Mouse (Mus musculus) liver (tissue): ENCODE measurements around the gene Lgi1.

Experiments
- DNase-seq: peaks from one replicate; pipeline ENCODE4 v3.0.0-alpha.2; 2020; ENCODE audit warnings: mixed read lengths

The Lgi1 gene

DNA sequence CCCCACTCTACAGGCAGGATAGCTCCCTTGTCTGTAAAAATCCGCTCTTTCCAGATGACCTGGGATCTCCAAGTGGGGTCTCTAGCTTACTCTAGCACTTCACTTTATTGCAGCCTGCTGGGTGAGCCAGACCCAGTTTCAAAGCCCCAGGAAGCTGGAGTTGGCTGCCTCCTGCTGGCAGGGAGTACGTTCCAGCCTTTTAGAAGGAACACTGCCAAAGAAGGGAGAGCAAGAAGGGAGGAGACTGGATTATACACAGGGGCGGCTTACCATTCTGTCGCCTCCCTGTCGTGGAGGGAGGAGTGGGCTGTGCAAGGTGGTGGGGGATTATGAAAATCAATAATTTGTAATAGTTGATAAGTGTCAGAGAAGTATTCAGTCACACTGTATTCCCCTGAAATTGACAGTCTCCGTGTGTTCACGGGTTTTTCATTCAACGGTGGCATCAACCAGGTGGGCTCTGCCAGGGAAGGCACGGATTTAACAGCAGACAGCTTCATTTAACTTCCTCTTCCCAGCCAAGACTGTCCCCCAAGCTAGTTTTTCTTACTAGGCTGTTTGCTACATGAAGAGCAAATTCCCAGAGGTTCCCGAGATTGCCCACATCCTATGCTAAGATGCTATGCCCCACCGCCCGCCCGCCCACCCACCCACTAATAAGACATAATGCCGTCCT is 369 bp upstream of the Lgi1 start:
- no peak for DNase-seq

- no peak for DNase-seq
Measured at GRCm38 (mm10) chr19:38265767-38266166, 1.4 kb downstream of the Lgi1 start.

DNA sequence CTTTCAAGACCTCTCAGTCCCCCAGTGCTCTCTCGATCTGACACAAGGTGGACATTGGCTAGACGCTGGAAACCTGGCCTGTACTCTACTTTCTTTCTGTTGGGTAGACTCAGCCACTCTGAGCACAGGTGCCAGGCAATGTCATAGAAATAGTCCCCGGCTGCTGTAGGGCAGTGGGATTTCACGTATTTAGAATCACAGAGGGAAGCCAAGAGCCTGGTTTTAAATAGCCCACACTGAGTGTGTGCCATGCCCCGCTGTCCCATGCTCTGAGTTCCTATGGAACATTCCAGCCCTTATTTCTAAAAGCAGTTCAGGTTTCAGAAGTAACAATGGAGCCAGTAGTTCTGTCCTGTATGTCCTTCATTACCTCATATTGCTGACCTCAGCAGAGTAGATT is 3.1 kb downstream of the Lgi1 start:
- DNase-seq = no peak

- DNase-seq = no peak
Measured at GRCm38 (mm10) chr19:38271071-38271470, 6.7 kb downstream of the Lgi1 start.

DNA sequence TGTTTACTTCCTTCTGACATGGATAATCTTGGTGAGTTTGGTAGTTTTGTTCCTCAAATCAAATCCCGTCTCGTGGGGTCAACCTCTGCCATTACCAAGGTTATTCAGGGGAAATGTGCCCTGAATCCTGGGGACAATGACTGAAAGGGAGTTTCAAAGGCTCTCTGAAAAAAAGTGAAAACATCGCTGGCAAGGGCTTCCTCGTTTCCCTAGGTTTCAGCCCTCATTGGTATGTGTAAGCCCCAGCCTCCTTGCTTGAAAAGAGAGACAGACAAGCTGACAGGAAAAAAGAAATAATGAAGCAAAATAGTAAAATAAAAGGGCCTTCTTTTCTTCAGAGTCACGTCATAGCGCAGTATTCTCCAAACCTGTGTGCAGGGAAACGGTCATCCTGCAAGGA is 9.5 kb downstream of the Lgi1 start:
- no peak for DNase-seq

DNA sequence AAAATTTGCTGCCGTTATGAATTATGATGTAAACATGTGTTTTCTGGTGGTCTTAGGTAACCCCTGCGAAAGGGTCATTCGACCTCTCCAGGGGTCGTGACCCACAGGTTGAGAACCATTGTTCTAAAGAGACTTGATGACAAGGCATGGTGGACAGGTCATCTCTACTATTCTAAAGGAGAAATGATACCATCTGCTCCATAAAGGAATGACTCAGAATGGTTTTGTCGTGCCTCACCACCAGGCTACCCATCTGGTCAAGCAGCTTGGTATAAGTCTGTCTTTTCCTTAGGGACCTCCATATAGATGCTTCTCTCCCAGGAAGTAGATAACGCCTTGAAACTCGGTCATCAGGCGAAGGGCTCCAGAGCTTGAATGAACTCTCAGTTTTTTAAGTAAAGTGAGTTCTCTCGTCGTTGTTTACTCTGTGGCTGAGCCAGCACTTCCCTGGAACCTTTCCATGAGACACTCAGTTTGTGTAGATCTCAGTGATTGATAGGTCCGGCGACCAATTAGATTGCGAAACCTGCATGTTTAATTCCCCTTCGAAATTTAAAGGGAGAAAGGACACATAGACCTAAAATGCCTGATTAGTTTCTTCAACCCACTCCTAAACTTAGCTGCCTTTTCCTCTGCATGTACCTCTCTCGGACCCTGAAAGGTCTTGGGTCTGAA is 10.5 kb downstream of the Lgi1 start:
- no peak for DNase-seq

DNA sequence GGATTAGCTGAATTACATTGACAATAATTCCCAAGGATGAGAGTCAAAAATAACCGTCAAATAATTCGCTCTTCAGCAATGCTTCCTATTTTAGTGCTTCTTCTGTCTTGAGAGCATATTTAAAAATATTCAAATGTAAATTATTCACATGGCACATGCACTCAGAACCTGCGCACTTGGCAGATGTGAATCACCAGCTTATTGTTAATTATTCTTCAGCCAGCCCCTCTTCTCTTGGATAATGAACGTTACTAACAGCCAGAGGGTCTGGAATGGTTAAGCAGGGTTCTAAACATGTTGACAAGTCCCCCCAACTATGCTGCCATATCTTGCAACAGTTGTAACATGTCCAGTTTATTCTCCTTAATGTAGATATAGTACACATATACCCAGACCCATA is 11.9 kb downstream of the Lgi1 start:
- DNase-seq = no peak

DNA sequence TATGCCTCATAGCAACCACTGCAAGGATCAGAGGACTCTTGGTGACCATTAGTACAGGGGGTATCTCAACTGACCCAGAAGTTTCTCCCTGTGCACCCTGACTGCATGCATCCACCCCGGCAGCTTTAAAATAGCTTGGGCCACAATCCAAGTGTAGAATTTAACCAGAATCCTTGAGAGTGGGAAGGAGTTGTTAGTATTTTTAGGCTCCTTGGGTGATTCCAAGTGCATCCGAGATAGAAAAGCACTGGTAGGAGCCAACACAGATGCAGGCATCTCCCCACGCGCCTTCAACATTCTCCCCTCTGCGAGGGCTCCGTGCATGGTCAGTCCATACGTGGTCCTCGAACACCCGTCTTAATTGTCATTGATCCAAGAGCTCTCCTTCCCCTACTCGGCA is 15.9 kb downstream of the Lgi1 start:
- no peak for DNase-seq

- DNase-seq = no peak
Measured at GRCm38 (mm10) chr19:38282407-38282806, 18.1 kb downstream of the Lgi1 start.

DNA sequence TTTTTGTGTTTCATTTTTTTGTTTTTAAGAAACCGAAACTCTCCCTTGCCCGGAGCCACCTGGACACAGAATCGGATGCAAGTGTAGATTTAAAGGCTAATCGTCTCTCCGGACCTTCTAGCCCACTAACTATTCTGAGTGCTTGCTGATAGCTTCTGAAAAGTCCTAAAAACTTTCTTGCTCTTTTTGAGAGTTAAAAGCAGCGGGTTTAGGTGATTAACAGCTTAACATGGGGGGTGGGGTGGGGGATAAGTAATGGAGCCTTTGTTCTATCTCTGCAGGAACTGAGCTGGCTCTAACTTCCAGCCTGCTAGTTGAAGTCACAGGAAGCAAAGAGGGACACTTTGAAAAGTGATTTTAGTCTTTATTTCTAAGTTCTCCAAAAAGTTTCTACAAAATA is 24.2 kb downstream of the Lgi1 start:
- DNase-seq = no peak

- DNase-seq = no peak
Measured at GRCm38 (mm10) chr19:38291432-38291831, 27.1 kb downstream of the Lgi1 start.

DNA sequence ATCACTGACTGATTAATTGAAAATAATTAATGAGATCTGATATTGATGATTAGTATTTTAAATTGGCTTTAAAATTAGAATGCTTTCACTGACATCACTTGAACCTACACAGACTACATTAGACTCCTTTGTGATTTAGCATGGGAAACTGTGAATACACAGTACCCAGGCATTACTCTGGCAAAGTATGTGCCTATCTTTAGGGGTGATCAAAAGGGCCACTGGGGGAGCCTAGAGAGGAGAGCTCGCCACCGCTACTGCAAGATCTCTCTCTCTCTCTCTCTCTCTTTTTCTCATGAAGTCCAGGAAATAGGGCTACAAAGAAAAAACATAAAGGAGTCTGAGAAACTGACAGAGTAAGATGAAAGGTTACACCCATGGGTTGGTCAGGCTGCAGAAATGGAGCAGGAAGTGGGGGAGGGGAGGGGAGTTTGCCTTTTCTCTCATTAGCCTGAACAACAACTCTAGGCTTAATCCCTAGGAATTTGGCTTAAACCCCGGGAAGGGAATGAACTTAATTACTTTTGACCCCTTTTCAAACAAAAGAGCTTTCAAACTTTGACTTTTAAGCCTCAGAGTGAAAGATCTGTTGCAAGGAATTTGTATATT is 33.8 kb downstream of the Lgi1 start:
- no peak for DNase-seq

DNA sequence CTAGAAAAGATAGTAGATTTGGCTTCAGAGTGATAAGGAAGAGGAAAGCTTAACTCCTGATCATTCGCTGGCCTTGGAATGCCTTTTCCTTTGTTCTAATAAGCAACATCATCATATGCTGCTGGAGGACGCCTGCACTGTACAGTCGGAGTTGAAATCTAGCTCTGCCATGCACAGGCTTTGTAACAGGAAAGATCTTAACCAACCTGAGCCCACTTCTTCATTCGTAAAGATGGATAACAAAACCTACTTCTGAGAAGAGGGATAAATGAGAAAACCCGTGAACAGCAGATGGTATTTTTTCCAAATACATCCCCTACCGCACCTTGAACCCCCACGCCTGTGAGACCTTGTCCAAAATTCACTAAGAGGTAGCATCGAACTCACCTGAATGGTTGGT is 43.8 kb downstream of the Lgi1 start:
- DNase-seq = no peak

DNA sequence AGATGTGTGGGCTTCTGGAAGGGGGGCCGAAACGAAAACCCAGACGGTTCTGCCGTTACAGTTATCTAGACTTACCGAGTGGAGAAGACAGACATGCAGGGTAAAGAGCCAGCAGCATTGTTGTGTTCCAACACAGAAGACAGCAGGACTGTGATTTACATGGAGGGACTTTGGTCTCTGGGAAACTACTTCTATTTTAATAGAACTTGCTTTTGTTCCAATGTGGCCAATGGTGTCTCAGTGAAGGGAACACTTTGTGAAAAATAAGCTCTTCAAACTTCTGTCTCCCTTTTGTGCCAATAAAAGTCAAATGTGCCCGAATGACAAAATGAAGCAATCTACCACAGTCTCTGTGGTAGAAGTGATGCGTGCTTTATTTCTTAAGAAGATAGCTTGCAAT is 50.8 kb downstream of the Lgi1 start:
- DNase-seq = no peak

DNA sequence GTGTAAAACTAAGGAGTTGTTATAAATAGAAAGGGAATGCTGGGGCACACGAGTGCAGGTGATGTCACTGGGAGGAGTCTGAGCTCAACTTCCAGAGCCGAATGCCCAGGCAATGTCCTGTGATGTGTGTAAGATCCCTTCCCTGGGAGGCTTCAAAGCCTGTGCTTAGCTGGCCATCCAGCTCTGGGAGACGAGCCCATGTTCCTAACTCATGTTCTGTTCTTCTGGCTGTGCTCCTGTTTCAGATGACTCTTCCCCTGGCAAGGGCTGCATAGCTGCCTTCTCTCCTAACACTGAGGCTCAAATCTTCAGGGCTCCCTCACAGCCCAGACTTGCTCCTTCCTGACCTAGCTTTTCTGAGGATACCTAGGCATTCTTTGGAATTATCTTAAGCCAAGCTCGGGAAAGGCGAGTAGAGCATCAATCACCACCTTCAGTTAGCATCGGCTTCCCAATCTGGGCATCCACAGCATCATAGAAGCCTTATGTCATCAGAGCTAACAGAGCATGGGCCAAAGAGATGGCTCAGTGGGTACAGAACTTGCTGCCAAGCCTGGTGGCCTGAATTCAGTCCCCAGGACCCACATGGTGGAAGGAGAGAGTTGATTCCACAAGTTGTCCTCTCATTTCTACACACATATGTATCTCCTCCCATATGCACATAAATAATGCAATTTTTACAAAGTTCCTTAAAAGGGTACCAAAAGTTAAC is 52.4 kb downstream of the Lgi1 start:
- no peak for DNase-seq

GRCm38 (mm10) chr19:38318308-38318707 is 54.0 kb downstream of the Lgi1 start:
- no peak for DNase-seq

- no peak for DNase-seq
Measured at GRCm38 (mm10) chr19:38319168-38319567, 54.8 kb downstream of the Lgi1 start.

DNA sequence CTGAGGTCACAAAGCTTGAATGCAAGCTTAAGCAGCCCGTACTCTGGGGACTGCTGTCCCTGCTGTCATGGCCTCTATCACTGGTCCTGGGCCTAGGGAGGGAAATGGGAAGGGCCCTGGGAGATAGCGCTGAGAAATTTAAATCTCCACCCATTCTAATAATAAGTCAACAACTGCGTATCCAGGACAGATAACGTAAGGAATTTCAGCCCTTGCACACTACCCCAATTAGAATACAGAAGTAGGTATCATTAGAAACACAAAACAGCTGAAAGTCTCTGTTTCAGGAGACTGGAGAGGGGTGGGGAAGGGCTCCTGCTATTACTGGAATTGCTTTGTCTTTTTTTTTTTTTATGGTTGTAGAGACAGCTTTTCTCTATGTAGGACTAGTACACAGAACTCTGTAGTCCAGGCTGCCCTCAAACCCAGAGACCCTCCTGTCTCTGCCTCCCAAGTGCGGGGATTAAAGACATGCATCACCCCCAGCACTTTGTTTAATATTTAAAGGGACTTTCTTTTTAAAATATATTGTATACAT is 56.4 kb downstream of the Lgi1 start:
- no peak for DNase-seq

DNA sequence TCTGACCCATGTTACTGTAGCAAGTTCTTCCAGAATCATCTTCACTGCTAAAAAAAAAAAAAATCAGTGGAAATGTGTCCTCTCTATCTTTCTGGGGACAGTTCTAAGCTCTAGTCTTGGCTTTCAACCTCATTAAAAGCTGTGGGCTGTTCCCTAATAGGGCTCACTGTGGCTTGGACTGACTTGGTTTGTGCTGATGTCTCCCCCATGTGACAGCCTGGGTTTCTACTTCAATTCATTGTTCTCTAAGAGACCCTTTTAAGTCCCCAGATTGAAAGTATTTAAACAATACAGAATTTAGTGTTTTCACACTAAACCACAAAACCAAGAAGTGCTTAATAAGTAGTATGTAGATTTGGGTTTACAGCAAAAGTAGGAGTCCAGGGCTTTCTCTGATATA is 59.4 kb downstream of the Lgi1 start:
- no peak for DNase-seq

DNA sequence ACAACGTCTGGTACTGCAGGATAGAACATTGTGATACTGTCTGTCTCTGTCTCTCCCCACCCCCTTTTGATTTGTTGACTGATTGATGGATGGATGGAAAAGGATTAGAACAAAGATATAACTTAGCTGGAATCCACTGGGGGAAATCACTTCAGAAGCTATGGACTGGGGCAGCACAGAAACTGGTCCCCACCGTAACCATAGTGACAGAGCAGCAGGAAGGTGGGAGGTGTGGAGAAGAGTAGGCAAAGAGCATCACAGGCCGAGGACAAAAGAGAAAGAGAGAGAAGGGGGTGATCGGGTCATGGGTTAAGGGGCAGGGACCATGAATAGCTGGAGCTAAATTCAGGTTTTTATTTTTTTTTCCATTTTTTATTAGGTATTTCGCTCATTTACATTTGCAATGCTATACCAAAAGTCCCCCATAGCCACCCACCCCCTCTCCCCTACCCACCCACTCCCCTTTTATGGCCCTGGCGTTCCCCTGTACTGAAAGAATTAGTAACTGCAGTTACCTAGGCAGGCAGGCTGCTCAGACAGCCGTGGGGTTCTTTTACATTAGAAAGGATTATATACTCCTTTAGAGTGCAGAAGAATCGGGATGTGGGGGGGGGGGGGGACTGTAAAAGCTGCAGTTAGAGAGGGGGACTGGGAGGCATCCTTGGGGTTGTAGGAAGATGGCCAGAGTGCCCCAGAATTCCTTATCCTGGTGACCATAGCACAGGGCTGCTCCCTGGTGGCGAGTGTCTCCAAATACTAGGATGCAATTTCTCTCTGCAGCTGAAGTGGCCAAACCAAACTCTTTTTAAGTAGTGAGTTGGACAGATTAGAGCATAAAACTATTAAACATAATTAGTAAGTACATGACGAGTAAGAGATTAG is 60.1 kb downstream of the Lgi1 start:
- DNase-seq = no peak

- no peak for DNase-seq
Measured at GRCm38 (mm10) chr19:38325029-38325398, 60.7 kb downstream of the Lgi1 start.

DNA sequence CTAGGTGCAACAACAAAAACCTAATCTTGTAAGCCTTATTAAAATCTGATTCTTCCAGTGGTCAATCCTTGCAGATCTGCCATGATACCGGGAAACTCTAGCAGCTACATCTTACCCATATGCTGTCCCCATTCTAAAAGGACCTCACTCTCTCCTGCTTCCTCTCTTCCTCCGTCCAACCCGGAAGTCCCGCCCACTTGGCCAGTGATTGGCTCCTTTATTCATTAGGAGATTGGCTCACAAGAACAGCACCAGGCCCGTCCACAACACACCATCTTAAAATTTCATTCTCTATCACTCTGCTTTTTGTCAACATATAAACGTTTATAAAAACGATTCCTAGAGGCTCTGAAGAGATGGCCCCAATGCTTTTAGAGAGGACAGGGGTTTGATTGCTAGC is 61.5 kb downstream of the Lgi1 start:
- DNase-seq = no peak

- no peak for DNase-seq
Measured at GRCm38 (mm10) chr19:38327002-38327401, 62.7 kb downstream of the Lgi1 start.
